Mouse (Mus musculus): ENCODE results near the gene Plscr4.

DNA sequence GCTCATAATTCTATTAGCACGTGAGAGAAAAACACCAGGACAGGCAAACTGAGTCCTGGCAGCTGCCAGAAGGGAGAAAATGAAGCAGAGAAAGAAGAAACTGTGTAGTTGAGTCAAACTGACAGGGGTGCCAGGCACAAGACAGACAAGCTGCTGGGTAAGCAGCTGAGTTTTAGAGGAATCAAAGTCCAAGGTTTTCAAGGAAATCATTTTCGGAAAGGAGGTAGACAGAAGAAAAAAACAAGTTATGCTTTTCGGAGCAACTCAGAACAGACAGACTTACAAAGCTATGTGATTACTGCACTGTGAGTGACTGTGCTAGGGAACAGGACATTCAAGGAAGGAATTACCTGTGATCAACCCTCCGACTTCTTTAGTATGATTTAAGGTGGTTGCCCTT lies 67.3 kb downstream of the Plscr4 start:
- no peak for TF ChIP-seq CTCF (IDR thresholded peaks at IDR 0.05; ENCODE audit: insufficient read depth, low read depth, low read length)
- no peak for TF ChIP-seq POLR2A (IDR thresholded peaks at IDR 0.05; ENCODE audit: insufficient read depth, low read depth, low read length)
